Mouse (Mus musculus) adipocyte (in vitro differentiated cells): ENCODE results near the gene Nabp1.
A peak's percentile ranks its signal among the peaks of the same experiment; 100 is the strongest.

Source experiments
- DNase-seq: peaks from one replicate; pipeline ENCODE4 v3.0.0-alpha.2; 2016; ENCODE audit warnings: low spot score

The Nabp1 gene

GRCm38 (mm10) chr1:51478262-51479026, at the start of gene Nabp1:
Gene Nabp1, minus strand, starts transcription at chr1:51478425.
- peak; percentile 98 for DNase-seq

- no peak for DNase-seq
Measured at GRCm38 (mm10) chr1:51525563-51526265, 47.5 kb upstream of the Nabp1 start.

GRCm38 (mm10) chr1:51521651-51522050, 43.4 kb upstream of the Nabp1 start:
- DNase-seq, result no peak

- DNase-seq, result no peak
Measured at GRCm38 (mm10) chr1:51520246-51520780, 42.1 kb upstream of the Nabp1 start.

- DNase-seq, result no peak
Measured at GRCm38 (mm10) chr1:51519112-51519511, 40.9 kb upstream of the Nabp1 start.

GRCm38 (mm10) chr1:51515625-51516024, 37.4 kb upstream of the Nabp1 start:
- DNase-seq, result peak; percentile 79

GRCm38 (mm10) chr1:51515041-51515440, 36.8 kb upstream of the Nabp1 start:
- DNase-seq, result peak; percentile 91

- DNase-seq, result peak; percentile 38
Measured at GRCm38 (mm10) chr1:51514379-51514778, 36.2 kb upstream of the Nabp1 start.

GRCm38 (mm10) chr1:51513059-51513713, 35.0 kb upstream of the Nabp1 start:
- DNase-seq, result no peak

- DNase-seq, result peak; percentile 52
Measured at GRCm38 (mm10) chr1:51512326-51512725, 34.1 kb upstream of the Nabp1 start.

- DNase-seq, result no peak
Measured at GRCm38 (mm10) chr1:51509776-51510175, 31.6 kb upstream of the Nabp1 start.

- no peak for DNase-seq
Measured at GRCm38 (mm10) chr1:51509083-51509482, 30.9 kb upstream of the Nabp1 start.

- no peak for DNase-seq
Measured at GRCm38 (mm10) chr1:51508543-51508942, 30.3 kb upstream of the Nabp1 start.

GRCm38 (mm10) chr1:51507436-51507835, 29.2 kb upstream of the Nabp1 start:
- DNase-seq, result peak; percentile 53

GRCm38 (mm10) chr1:51506236-51506635, 28.0 kb upstream of the Nabp1 start:
- DNase-seq, result no peak

- peak; percentile 66 for DNase-seq
Measured at GRCm38 (mm10) chr1:51505632-51506031, 27.4 kb upstream of the Nabp1 start.

- DNase-seq, result no peak
Measured at GRCm38 (mm10) chr1:51503055-51503454, 24.8 kb upstream of the Nabp1 start.

- DNase-seq, result no peak
Measured at GRCm38 (mm10) chr1:51502353-51502752, 24.1 kb upstream of the Nabp1 start.

GRCm38 (mm10) chr1:51501251-51501650, 23.0 kb upstream of the Nabp1 start:
- DNase-seq, result no peak

GRCm38 (mm10) chr1:51498601-51499098, 20.4 kb upstream of the Nabp1 start:
- peak; percentile 93 for DNase-seq

- DNase-seq, result peak; percentile 51
Measured at GRCm38 (mm10) chr1:51496163-51496562, 17.9 kb upstream of the Nabp1 start.

- DNase-seq, result peak; percentile 62
Measured at GRCm38 (mm10) chr1:51493592-51494307, 15.5 kb upstream of the Nabp1 start.
